Mouse (Mus musculus) cerebellum, postnatal 10 days (tissue): ENCODE measurements around the gene Pi16.
"Not testable (repeated sequence)": the region's sequence is repeated elsewhere in the genome, so short reads cannot be mapped to it uniquely, and the experiment has no call there.

Experiments used
- DNase-seq, 2 experiments: peaks; one replicate each; pipeline ENCODE4 v3.0.0; 2021; ENCODE audit warnings: mixed read lengths in 2 of 2

Gene Pi16

DNA sequence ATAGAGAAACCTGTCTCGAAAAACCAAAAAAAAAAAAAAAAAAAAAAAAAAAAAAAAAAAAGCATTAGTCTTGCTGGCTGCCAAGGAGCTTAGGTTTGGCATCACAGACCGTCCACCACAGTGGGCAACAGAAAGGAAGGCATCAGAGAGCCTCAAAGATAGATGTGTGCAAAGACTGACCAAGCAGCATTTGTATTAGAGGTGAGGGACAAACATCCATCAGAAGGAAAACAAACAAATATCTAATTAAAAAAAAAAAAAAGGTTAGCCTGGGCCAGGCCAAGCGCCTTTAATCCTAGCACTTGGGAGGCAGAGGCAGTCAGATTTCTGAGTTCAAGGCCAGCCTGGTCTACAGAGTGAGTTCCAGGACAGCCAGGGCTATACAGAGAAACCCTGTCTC, at the start of gene Pi16:
Gene Pi16 (plus strand): TSS at position 301 of the 400 bp plus-strand sequence.
- DNase-seq = not testable (repeated sequence)

GRCm38 (mm10) chr17:29267931-29268681, 49.4 kb upstream of the Pi16 start:
- peak in 1 of 2 experiments; percentile 40 for DNase-seq

DNA sequence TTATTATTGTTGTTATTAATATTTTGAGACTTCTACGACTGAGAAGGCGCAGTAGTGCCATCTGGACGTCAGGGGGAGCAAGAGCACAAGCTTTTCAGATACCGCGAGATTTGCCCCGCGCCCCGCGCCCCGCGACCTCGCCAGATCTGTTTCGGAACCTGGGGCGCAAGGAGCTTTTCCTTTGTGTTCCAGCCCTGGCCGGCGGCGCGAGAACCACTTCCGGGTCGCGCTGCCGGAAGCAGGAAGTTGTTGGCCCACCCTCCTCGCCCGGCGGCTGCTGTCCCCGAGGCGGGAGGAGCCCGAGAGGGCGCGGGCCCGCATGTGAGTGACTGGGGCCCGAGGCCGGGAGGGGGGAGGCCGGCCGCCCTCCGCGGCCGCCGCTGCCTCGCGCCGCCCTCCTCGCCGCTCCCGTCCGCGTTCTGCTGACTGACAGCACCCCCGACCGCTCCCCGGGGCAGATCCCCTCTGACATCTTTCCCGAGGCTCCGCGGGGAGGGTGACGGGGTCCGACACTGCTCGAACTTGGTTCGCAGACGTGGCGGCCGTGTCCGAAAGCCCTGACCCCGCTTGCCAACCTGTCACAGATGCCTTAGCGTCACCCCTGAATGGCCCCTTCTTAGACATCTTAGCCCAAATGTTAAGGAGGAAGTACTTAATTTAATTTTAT, 48.7 kb upstream of the Pi16 start, which contains the start of gene BC004004:
Gene BC004004 (plus strand): TSS at position 107 of the 667 bp plus-strand sequence.
- peak; percentile 98 for DNase-seq

- DNase-seq = no peak
Observed at GRCm38 (mm10) chr17:29269349-29269706, 48.2 kb upstream of the Pi16 start.

DNA sequence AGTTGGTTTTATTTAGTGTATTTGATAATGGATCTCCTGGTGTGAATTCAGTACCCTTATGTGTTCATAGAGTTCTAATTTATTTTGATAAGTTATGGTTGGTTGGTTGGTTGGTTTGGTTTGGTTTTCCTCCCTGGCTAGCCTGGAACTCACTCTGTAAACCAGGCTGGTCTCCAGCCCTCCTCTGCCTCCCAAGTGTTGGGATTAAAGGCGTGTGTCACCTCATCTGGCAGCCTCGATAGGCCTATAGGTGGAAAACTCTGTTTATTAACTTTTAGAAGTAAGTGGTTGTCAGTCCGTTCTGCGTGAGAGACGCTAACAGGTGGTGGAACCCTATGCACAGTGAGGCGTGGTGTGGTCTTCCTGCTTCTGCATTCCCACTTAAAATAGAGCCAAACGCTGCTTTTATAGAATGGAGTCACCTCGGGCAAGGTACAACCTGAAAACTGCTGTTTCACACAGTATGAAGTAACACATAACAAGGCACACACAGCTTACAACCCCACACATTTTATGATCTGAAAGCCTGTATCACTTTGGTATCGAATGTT, 47.3 kb upstream of the Pi16 start:
- no peak for DNase-seq

DNA sequence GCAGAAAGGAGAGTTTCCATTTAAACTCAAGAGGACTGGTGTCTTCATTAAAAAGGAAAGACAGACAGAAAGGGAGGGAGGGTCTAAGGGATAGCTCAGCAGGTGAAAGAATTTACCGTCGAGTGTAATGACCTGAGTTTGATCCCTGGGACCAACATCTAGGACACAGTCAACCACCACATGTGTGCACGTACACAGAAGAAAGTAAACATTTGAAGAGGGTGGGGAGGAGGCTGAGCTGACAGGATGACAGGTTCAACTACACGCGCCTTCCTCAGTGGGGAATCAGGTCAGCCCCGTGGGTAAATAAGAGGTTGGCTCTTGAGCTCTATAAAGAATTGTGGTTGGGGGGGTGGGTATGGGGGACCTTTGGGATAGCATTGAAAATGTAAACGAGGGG, 44.3 kb upstream of the Pi16 start:
- no peak for DNase-seq

DNA sequence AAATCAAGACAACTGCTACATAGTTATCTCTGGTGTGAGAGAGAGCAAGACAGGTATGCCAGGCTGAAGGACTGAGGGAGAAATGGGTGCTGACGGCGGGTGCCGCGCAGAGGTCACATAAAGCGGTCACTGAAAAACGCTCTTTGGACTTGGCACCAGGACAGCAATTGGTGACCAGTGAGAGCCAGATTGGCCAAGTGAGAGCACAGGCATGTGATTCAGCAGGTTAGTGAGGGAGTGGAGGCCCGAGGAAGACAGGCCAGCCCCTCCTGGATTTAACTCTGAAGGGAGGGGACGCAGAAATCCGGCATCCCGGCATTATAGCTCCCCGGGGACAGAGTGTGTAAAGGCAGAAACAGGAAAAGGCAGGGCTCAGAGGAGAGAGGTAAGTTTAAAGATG, 43.6 kb upstream of the Pi16 start:
- DNase-seq = no peak

GRCm38 (mm10) chr17:29280422-29280821, 37.1 kb upstream of the Pi16 start:
- no peak for DNase-seq

DNA sequence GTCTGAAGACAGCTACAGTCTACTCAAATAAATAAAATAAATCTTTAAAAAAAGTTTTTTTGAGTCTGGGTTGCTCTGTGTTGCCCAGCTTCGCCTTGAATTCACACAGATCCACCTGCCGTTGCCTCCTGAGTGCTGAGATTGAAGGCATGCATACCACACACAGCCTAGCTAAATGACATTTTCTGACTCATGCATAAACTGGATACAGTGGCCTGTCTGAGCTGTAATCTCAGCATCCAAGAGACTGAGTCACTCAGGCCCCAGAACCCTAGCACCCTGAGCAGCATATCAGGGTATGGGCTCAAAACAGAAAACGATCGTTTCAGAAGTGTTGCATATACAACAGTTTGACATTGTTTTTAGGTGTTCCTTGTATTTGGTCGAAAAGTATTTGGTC, 35.9 kb upstream of the Pi16 start:
- no peak for DNase-seq

- DNase-seq = no peak
Observed at GRCm38 (mm10) chr17:29282216-29282952, 35.1 kb upstream of the Pi16 start.

DNA sequence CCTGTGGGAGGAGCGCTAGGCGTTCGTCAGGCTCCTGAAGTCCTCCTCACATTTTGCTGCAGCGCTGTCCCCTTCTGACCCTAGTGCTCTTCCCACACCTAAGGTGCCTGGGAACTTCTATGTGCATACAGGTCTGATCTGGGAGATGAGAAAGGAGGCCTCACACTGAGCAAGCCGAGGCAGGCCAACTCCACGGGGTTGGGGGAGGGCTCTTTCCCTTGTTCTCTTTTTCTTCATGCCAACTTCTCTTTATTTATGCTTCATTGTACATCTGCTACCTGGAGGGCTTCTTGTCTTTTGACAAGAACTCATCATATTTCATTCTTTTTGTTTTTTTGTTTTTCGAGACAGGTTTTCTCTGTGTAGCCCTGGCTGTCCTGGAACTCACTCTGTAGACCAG, 25.7 kb upstream of the Pi16 start:
- DNase-seq = no peak

GRCm38 (mm10) chr17:29292996-29293395, 24.5 kb upstream of the Pi16 start:
- no peak for DNase-seq

DNA sequence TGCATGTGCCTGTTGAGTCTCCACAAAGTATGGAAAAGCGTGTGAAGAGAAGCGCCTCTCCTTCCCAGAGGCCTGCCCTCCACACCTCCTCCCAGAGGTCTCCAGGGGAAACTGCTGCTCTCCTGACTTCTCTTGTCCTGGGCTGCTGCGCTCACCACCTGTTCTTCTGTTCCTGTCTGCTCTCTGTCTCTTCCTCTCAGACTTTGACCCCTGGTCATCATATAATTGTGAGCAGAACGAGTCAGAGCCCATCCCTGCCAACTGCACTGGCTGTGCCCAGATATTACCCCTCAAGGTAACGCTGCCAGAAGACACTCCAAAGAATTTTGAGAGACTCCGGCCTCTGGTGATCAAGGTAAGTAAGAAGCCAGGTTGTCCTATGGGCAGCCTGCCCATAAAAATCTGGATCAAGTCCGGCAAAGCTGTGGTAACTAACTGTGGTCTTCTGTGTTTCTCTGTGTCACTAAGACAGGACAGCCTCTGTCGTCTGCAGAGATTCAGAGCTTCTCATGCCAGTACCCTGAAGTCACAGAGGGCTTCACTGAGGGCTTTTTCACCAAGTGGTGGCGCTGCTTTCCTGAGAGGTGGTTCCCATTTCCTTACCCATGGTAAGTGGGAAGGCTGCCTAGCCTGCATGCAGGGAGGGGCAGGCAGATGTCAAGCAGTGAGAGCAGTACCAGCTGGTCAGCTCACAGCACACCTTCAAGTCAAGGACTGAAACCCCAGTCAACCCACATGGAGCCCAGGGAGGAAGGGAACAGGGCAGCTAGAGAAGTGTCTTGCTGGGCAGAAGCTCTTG, 23.5 kb upstream of the Pi16 start:
- DNase-seq = peak; percentile 66 to 70

GRCm38 (mm10) chr17:29295835-29296234, 21.6 kb upstream of the Pi16 start:
- DNase-seq = no peak

GRCm38 (mm10) chr17:29297321-29297720, 20.2 kb upstream of the Pi16 start:
- no peak for DNase-seq

- DNase-seq = no peak
Observed at GRCm38 (mm10) chr17:29297813-29298212, 19.7 kb upstream of the Pi16 start.

- DNase-seq = peak; percentile 41 to 54
Observed at GRCm38 (mm10) chr17:29299282-29299681, 18.2 kb upstream of the Pi16 start.

DNA sequence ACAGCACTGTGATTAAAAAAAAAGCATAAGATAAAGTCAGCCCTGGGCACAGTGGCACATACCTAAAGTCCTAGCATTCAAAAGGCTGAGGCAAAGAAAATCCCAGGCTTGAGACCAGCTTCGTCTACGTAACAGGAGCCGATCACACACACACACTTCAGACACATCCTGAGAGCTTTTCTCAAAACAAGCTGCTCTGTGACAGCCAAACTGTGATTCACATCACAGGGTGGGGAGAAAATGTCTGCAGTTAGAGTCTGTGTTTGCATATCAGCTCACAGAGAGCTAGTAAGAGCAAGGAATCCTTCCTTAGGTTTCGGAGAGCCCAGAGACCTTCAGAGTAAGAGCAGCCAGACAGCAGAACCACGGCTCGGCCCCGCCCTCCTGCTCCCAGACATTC, 16.6 kb upstream of the Pi16 start:
- no peak for DNase-seq

GRCm38 (mm10) chr17:29301421-29301820, 16.1 kb upstream of the Pi16 start:
- DNase-seq = no peak

GRCm38 (mm10) chr17:29302149-29302548, 15.3 kb upstream of the Pi16 start:
- no peak for DNase-seq

DNA sequence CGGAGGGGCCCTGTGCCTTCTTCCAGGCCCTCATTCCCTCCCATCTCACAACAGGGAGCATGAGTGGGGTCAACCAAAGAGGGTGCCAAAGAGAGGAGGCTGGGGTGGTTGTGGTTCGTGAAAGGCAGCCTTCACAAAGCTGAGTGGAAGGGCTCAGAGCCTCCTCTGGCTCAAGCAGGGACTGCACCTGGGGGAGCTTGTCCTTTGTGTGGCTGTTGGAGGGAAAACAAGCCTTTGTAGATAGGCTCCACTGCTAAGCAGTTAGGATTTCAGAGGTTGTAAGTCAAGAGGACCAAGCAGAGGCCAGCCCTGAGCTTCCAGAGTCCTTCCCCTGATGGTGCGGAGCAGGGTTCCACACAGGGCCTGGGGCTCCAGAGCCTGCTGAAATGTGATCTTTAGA, 14.4 kb upstream of the Pi16 start:
- no peak for DNase-seq

- DNase-seq = no peak
Observed at GRCm38 (mm10) chr17:29303856-29304255, 13.6 kb upstream of the Pi16 start.
